Mouse (Mus musculus) heart, adult 2 months (tissue): ENCODE data around the gene Ltbp3.

Experiments used
- CTCF ChIP-seq: fragments of 200-600 bp; IDR thresholded peaks from 2 replicates; pipeline ENCODE4 v1.8.1; 2022; ENCODE audit warnings: antibody characterized with exemption, mild to moderate bottlenecking, moderate library complexity
- EP300 ChIP-seq: fragments of 200-500 bp; IDR thresholded peaks from 2 replicates; pipeline ENCODE4 v1.6.1; 2011; ENCODE audit warnings: low read depth, low read length, control low read depth; ENCODE audit not compliant: insufficient read depth

DNA sequence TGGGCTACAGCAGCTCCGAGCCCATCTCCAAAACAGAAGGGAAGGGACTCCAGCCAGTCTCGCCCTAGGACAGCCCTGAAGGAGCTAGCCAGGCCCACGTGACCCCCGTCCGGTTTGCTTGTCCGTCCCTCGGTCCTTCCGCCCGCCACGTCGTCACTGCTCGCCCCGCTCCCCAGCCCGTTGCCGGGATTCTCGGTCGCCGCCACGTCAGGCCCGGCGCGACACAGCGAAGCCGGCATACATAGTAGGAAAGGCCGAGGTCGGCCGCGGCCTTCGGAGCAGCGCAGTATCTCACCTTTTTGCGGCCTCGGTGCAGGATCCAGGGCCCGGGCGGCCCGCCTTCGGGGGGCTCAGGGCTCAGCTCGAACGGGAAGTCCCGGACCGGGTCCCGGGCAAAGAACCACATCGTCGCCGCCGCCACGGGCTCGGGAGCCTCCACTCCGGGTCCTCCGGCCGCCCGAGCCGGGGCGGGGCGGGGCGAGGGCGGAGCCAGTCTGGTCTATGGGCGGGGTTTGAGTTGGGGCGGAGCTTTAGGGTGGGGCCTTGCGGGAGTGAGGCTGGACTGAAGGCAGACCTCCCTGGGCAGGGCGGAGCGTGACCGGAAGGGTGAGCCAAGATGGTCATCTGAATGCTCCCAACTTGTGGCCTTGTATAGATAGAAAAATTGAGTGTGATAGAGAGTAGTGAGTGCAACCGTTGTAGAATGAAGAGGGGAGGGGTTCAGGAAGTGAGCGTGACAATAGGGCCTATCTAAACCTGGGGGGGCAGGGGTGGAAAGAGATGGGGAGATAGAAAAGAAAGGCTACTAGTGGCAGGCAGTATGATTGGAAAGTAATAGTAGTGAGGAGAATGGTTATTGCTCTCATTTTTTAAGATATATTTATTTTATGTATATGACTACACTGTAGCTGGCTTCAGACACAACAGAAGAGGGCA lies 30.5 kb downstream of the Ltbp3 start, which contains the start of gene Scyl1:
- no peak for TF ChIP-seq CTCF
- no peak for TF ChIP-seq EP300
